Mouse (Mus musculus) adrenal gland, adult 8-10 months (tissue): ENCODE measurements at regions not wholly inside any gene's neighbourhood (a gene's known extent, or its start where the extent isn't known, plus 50 kb on each side); places are given as distances from the start of the nearest gene placed in this dataset.

Experiments used
- DNase-seq: peaks from one replicate; pipeline ENCODE4 v3.0.0; 2022

GRCm38 (mm10) chr13:43852888-43853287 lies 68.3 kb downstream of the Cd83 start:
- no peak for DNase-seq

GRCm38 (mm10) chr13:43854973-43855372 lies 70.4 kb downstream of the Cd83 start:
- DNase-seq: no peak

- DNase-seq: no peak
Observed at GRCm38 (mm10) chr13:43860932-43861331, 76.4 kb downstream of the Cd83 start.

- DNase-seq: no peak
Observed at GRCm38 (mm10) chr13:43861424-43861823, 76.8 kb downstream of the Cd83 start.

GRCm38 (mm10) chr13:43862056-43862455 lies 77.5 kb downstream of the Cd83 start:
- no peak for DNase-seq

GRCm38 (mm10) chr13:43862586-43862985 lies 78.0 kb downstream of the Cd83 start:
- DNase-seq: no peak

GRCm38 (mm10) chr13:43863581-43864100 lies 79.1 kb downstream of the Cd83 start:
- DNase-seq: no peak

GRCm38 (mm10) chr13:43864153-43864861 lies 79.7 kb downstream of the Cd83 start:
- DNase-seq: peak; percentile 99

GRCm38 (mm10) chr13:43865036-43865435 lies 80.5 kb downstream of the Cd83 start:
- DNase-seq: peak; percentile 17

- DNase-seq: no peak
Observed at GRCm38 (mm10) chr13:43875895-43876294, 91.3 kb downstream of the Cd83 start.

GRCm38 (mm10) chr13:43887284-43887683 lies 102.7 kb downstream of the Cd83 start:
- DNase-seq: no peak

- DNase-seq: no peak
Observed at GRCm38 (mm10) chr13:43891928-43892327, 107.4 kb downstream of the Cd83 start.

- DNase-seq: no peak
Observed at GRCm38 (mm10) chr13:43895990-43896389, 111.4 kb downstream of the Cd83 start.

GRCm38 (mm10) chr13:43897046-43897445 lies 112.5 kb downstream of the Cd83 start:
- DNase-seq: no peak

- no peak for DNase-seq
Observed at GRCm38 (mm10) chr13:43898555-43899258, 114.1 kb downstream of the Cd83 start.

- no peak for DNase-seq
Observed at GRCm38 (mm10) chr13:43900115-43900514, 115.5 kb downstream of the Cd83 start.

- no peak for DNase-seq
Observed at GRCm38 (mm10) chr13:43900758-43901157, 116.2 kb downstream of the Cd83 start.

- peak; percentile 80 for DNase-seq
Observed at GRCm38 (mm10) chr13:43903391-43903790, 118.8 kb downstream of the Cd83 start.

GRCm38 (mm10) chr13:43904291-43904690 lies 119.7 kb downstream of the Cd83 start:
- no peak for DNase-seq

GRCm38 (mm10) chr13:43906241-43906640 lies 121.7 kb downstream of the Cd83 start:
- no peak for DNase-seq

GRCm38 (mm10) chr13:43907425-43907824 lies 122.8 kb downstream of the Cd83 start:
- no peak for DNase-seq

- DNase-seq: no peak
Observed at GRCm38 (mm10) chr13:43908041-43908644, 123.6 kb downstream of the Cd83 start.

GRCm38 (mm10) chr13:43909933-43910332 lies 125.4 kb downstream of the Cd83 start:
- no peak for DNase-seq
